Mouse (Mus musculus): Measurements from ENCODE around the gene Slc7a11. TPM values are rescaled to one million over a fixed set of nuclear protein-coding genes. Genes with fewer than 3 reads are reported as not detected.
"Not testable (repeated sequence)": the region's sequence is repeated elsewhere in the genome, so short reads cannot be mapped to it uniquely, and the experiment has no call there.

Gene Slc7a11
- polyA plus RNA-seq, 1 experiment = 3.0 TPM

DNA sequence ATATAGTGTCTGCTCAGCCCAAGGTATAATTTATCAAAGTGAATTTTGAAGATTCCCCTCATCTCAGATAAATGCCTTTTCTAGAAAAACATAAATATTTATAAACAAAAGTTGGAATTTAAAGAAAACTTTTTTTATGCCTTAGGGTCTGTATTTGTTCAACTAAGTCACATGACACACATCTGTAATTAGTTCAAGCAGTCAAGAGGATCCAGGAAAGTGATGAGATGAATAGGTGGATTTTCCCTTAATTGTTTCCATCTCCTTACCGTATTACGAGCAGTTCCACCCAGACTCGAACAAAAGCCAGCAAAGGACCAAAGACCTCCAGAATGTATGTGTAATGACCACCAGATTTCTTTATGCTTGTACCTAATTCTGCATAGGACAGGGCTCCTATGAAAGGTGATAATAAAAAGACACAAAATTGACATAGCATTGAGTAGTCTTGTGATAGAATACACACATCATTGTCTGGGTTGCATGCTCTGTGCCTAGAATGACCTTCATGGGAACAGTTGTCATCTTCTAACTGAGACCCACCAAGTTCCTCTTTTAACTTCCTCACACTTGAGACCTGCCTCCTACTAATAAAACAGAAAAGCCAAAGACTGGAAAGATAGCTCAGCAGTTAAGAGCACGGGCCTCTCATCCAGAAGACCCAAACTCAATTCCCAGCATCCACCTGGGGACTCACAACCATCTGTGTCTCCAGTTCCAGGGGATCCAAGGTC lies 4.7 kb downstream of the Slc7a11 start:
- Histone ChIP-seq H3K36me3 (ENCODE audit: control insufficient read depth, insufficient read depth, low read length) (no peaks in the 10 kb centered on the region), H3K4me1 (ENCODE audit: control insufficient read depth, insufficient read depth, low read length) (peaks cover 6% of the 10 kb centered on the region; the same call in 1 of the 2 replicates), H3K27me3 (ENCODE audit: control insufficient read depth, insufficient read depth, low read length) (no peaks in the 10 kb centered on the region; the same call in 1 of the 2 replicates), H3K4me3 (ENCODE audit: control insufficient read depth, low read depth, low read length) (no peak overlapping the region), H3K27ac (ENCODE audit: control insufficient read depth, insufficient read depth, low read depth, low read length) (no peak overlapping the region)
- no peak for TF ChIP-seq POLR2A (IDR thresholded peaks at IDR 0.05; ENCODE audit: control insufficient read depth, low read depth, low read length)
- TF ChIP-seq CTCF (IDR thresholded peaks at IDR 0.05; ENCODE audit: control insufficient read depth, insufficient read depth, insufficient replicate concordance, low read depth, low read length) = no peak

DNA sequence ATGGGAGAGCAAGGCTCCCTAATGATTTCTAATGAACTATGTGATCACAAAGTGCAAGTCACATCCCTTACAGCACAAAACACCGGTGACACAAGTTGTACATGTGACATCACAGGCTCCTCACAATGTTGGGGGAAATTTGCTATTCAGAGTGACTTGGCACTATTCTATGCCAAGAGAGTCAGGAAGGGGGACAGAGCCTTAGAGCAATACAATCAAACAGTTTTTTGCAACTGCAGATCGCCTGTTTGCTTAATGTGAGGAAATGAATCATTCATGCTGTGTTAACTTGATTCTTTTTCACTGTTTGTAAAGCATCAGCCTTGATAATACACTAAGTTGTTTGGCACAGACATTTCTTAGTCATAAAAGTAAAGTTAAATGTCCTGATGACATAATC lies 5.3 kb downstream of the Slc7a11 start:
- H3K27me3 ChIP-seq (ENCODE audit: control insufficient read depth, insufficient read depth, low read length); H3K27ac ChIP-seq (ENCODE audit: control insufficient read depth, insufficient read depth, low read depth, low read length); H3K36me3 ChIP-seq (ENCODE audit: control insufficient read depth, insufficient read depth, low read length); H3K4me1 ChIP-seq (ENCODE audit: control insufficient read depth, insufficient read depth, low read length); H3K4me3 ChIP-seq (ENCODE audit: control insufficient read depth, low read depth, low read length): not testable (repeated sequence)

DNA sequence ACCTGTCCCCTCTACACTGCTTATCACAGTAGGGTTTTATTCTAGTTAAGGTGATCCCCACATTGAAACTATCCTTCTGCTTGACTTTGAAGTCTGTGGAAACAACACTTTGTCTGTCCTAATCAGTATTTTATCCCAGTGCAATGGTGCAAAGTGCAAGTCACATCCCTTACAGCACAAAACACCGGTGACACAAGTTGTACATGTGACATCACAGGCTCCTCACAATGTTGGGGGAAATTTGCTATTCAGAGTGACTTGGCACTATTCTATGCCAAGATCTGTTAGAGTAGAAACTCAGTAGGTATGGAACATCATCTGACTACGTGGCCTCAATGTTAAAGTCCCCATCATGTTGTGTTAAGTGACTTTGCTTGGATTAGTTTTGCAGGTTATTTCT lies 7.0 kb downstream of the Slc7a11 start:
- H3K4me3 ChIP-seq (ENCODE audit: control insufficient read depth, low read depth, low read length); H3K4me1 ChIP-seq (ENCODE audit: control insufficient read depth, insufficient read depth, low read length); H3K27ac ChIP-seq (ENCODE audit: control insufficient read depth, insufficient read depth, low read depth, low read length): not testable (repeated sequence)

DNA sequence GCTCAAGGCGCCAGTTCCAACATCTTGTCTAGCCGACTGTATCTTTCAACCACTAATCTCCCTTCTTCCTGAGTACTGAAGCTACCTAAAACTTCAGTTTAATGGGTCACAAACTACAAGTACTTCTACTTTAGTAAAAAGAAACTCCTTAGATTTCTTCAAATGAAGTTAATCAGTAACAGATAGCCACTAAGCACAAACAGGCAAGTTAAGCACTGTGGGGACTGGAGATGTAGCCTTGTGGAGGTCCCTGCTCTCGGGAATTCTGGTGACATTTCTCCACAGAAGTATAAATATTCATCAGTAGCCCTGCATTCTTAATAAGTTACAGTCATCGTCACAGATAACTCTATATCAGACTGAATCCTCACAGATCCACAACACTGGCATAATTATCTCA lies 9.6 kb downstream of the Slc7a11 start:
- no peak overlapping the region for H3K27ac ChIP-seq (ENCODE audit: control insufficient read depth, insufficient read depth, low read depth, low read length)
- no peaks in the 10 kb centered on the region for H3K36me3 ChIP-seq (ENCODE audit: control insufficient read depth, insufficient read depth, low read length)
- no peaks in the 10 kb centered on the region for H3K27me3 ChIP-seq (ENCODE audit: control insufficient read depth, insufficient read depth, low read length)
- TF ChIP-seq CTCF (IDR thresholded peaks at IDR 0.05; ENCODE audit: control insufficient read depth, insufficient read depth, insufficient replicate concordance, low read depth, low read length) (no peak), POLR2A (IDR thresholded peaks at IDR 0.05; ENCODE audit: control insufficient read depth, low read depth, low read length) (no peak)
- no peak overlapping the region for H3K4me3 ChIP-seq (ENCODE audit: control insufficient read depth, low read depth, low read length)
- no peaks in the 10 kb centered on the region for H3K4me1 ChIP-seq (ENCODE audit: control insufficient read depth, insufficient read depth, low read length)

More for the DNA sequence above, 7.0 kb downstream of the Slc7a11 start:
- H3K36me3 ChIP-seq (ENCODE audit: control insufficient read depth, insufficient read depth, low read length); H3K27me3 ChIP-seq (ENCODE audit: control insufficient read depth, insufficient read depth, low read length): not testable (repeated sequence)

DNA sequence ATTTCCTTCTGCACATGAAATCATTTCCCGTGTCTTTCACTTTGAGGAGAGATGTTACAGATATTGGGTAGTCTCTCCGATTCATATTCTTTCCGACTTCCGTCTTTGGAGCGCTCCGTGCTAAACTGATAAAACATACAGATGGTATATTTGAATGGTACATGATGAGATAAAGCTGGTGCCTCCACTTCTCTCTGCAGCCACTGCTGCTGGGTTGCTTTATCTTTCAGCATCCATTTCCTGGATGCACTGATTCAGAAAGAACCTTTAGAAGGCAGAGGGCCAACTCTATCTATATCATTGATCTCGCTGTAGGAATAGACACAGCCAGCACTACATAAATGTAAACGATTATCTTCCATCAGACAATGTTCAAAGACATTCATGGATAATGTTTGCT lies 12.6 kb downstream of the Slc7a11 start:
- H3K4me1 ChIP-seq (ENCODE audit: control insufficient read depth, insufficient read depth, low read length) = no peaks in the 10 kb centered on the region
- no peak overlapping the region for H3K4me3 ChIP-seq (ENCODE audit: control insufficient read depth, low read depth, low read length)
- H3K27me3 ChIP-seq (ENCODE audit: control insufficient read depth, insufficient read depth, low read length) = no peaks in the 10 kb centered on the region
- H3K36me3 ChIP-seq (ENCODE audit: control insufficient read depth, insufficient read depth, low read length) = no peaks in the 10 kb centered on the region
- TF ChIP-seq POLR2A (IDR thresholded peaks at IDR 0.05; ENCODE audit: control insufficient read depth, low read depth, low read length) (no peak), CTCF (IDR thresholded peaks at IDR 0.05; ENCODE audit: control insufficient read depth, insufficient read depth, insufficient replicate concordance, low read depth, low read length) (no peak)
- no peak overlapping the region for H3K27ac ChIP-seq (ENCODE audit: control insufficient read depth, insufficient read depth, low read depth, low read length)

DNA sequence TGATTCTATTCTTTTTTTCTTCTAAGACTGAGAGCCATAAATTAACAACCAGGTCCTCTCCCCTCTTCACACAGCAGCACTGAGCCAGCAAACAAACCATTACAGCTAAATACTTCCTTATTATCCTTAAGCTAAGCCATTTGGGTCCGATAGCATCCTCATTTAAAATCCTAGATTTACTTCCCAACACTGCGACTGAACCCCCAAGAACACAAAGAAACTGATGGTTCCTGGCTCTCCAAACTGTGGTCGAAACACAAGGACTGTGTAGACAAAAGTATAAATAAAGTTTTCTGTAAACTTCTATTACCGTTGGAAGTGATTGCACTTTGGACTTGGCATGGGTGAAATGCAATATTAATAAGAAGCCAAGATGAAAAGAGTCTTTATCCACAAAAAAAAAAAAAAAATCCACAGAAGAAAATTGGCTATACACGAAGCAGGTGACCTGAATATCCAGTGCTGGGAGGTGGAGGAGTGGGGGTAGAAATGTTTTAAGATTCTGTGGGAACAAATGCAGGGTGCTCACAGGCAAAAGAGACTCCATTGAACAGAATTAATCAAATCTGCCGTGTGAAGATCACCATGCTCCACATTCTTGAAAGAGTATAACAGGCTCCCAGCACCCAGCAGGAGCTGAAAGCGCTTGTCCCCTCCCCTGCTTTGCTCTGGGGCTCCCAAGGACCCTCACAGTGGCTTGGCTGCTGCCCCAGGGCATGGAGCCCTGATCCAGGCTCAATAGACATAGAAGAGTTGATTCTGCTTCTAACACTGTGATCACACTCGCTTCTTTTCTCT lies 21.7 kb downstream of the Slc7a11 start:
- no peak for TF ChIP-seq CTCF (IDR thresholded peaks at IDR 0.05; ENCODE audit: control insufficient read depth, insufficient read depth, insufficient replicate concordance, low read depth, low read length)
- TF ChIP-seq POLR2A (IDR thresholded peaks at IDR 0.05; ENCODE audit: control insufficient read depth, low read depth, low read length) = no peak
- no peak overlapping the region for H3K4me3 ChIP-seq (ENCODE audit: control insufficient read depth, low read depth, low read length)
- no peaks in the 10 kb centered on the region for H3K27me3 ChIP-seq (ENCODE audit: control insufficient read depth, insufficient read depth, low read length)
- no peaks in the 10 kb centered on the region for H3K4me1 ChIP-seq (ENCODE audit: control insufficient read depth, insufficient read depth, low read length)
- no peak overlapping the region for H3K27ac ChIP-seq (ENCODE audit: control insufficient read depth, insufficient read depth, low read depth, low read length)
- H3K36me3 ChIP-seq (ENCODE audit: control insufficient read depth, insufficient read depth, low read length) = no peaks in the 10 kb centered on the region

DNA sequence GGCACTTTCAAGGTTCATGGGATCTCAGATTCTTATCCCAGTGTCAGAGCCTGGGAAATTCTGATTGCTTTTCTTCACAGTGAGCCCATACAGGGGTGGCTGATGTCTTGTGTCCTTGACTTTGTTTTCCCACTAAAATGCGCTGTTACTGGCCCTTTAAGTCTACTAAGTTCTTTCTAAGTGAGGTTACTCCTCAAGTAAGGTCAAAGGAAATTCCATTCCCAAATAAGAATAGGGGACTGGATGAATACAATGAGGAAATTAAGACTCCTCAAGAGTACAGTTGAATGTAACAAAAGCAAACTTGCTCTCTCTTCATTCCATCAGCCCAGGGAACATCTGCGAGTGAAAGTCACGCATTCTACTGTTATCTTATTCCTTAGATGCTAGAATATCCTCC lies 24.3 kb downstream of the Slc7a11 start:
- H3K36me3 ChIP-seq (ENCODE audit: control insufficient read depth, insufficient read depth, low read length) = no peaks in the 10 kb centered on the region
- H3K27ac ChIP-seq (ENCODE audit: control insufficient read depth, insufficient read depth, low read depth, low read length) = no peak overlapping the region
- H3K4me3 ChIP-seq (ENCODE audit: control insufficient read depth, low read depth, low read length) = no peak overlapping the region
- TF ChIP-seq POLR2A (IDR thresholded peaks at IDR 0.05; ENCODE audit: control insufficient read depth, low read depth, low read length) = no peak
- TF ChIP-seq CTCF (IDR thresholded peaks at IDR 0.05; ENCODE audit: control insufficient read depth, insufficient read depth, insufficient replicate concordance, low read depth, low read length) = no peak
- H3K27me3 ChIP-seq (ENCODE audit: control insufficient read depth, insufficient read depth, low read length) = no peaks in the 10 kb centered on the region
- no peaks in the 10 kb centered on the region for H3K4me1 ChIP-seq (ENCODE audit: control insufficient read depth, insufficient read depth, low read length)

Data from testis, adult 2 months (tissue).